Mouse (Mus musculus) monocyte, adult 2 months (primary cell): ENCODE data around the gene Mrpl18.
"Not testable (repeated sequence)": the region's sequence is repeated elsewhere in the genome, so short reads cannot be mapped to it uniquely, and the experiment has no call there.

Experiments used
- DNase-seq, 2 experiments: peaks; one replicate each; pipeline ENCODE4 v3.0.0; 2022; ENCODE audit warnings: low spot score in 2 of 2, low read depth in 1 of 2

Mrpl18 gene

GRCm38 (mm10) chr17:12915881-12916583 lies at the start of gene Mrpl18:
Gene Mrpl18 (minus strand): TSS chr17:12916345.
- DNase-seq = peak; percentile 95 to 99

- no peak for DNase-seq
Observed at GRCm38 (mm10) chr17:12963476-12963875, 47.3 kb upstream of the Mrpl18 start.

DNA sequence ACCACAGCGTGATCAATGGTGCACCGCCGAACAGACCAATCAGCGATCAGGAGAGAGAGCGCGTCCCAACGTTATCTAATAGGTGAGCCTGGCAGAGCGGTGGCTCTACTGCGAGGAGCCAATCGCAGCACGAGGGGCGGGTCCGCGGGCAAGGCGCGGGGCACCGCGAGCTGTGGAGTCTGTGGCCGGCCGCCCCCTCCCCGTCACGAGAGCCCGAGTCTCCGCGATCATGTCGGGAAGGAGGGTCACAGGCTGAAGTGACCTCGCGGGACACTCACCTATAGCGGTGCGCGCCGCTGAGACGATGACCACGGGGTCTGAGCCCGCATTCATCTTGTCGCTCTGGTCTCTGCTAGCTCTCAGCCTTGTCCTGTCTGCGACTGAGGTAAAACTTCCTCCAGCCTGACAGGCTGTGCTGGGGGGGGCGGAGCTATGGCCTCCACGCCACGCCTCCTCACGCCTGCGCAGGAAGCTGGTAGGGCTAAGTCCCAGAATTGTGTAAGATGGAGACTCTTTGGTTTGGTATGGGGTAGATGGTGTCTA lies 44.3 kb upstream of the Mrpl18 start, which contains the start of gene Acat2:
Gene Acat2 (minus strand): TSS at position 417 of the 543 bp plus-strand sequence.
- DNase-seq = peak; percentile 89 to 94

- not testable (repeated sequence) for DNase-seq
Observed at GRCm38 (mm10) chr17:12959377-12959776, 43.2 kb upstream of the Mrpl18 start.

DNA sequence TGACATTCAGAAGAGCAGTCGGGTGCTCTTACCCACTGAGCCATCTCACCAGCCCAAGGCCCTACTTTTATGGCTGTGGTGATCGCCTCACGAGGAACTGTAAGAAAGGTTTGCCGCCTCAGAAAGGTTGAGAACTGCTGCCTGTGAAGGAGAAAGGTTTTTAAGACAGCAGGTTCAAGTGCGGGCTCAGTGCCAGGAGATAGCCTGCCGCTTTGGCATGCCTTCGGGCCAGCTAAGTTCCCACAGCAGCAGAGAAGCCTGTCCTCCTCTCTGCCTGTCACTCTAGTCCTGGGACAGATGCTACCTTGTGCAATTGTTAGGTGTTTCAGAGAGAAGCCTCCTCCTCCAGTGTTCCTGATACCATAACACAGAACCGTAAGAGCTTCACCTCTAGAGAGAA lies 40.5 kb upstream of the Mrpl18 start:
- no peak for DNase-seq

DNA sequence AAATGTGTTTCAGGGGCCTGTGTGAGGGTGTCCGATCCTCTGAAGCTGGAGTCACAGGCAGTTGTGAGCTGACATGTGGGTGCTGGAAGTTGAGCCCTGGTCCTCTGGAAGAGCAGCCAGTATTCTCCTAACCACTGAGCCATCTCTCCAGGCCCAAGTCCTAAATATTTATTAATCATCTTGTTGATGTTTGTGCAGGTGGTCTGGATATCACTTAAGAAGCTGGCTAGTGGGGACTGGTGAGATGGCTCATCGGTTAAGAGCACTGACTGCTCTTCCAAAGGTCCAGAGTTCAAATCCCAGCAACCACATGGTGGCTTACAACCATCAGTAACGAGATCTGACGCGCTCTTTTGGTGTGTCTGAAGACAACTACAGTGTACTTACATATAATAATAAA lies 33.5 kb upstream of the Mrpl18 start:
- DNase-seq = no peak

GRCm38 (mm10) chr17:12942459-12943162 lies 26.5 kb upstream of the Mrpl18 start:
- no peak for DNase-seq

DNA sequence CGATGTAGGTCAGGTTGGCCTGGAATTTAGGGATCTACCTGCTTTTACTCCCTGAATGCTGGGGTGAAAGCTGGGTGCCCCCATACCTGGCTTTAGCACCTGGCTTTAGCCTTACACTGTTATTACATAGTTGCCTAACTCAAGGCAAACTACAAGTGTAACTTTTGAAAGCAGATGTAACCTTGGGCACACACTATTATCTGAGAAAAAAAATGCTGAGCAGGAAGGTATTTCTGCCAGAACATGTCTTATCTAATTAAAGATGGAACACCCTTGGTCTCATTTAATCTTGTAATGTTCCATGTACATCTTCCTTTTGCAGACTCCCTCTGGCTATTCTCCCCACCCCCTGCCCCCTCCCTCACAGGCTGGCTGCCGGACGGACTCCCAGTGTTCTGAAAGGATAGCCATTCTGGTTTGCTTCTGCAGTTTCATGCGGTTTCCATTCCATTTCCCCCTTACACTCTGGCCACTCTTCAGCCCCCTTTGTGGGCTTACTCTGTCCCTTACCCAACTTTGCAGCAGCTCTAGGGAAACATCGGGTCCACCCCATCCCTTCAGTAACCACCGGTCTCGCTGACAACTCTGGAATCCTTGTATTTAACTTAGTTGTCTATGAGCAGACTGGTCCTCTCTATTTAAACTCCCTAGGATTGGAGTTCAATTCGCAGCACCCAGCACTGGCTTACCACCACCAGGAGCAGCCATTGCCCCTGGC lies 25.6 kb upstream of the Mrpl18 start:
- no peak for DNase-seq

DNA sequence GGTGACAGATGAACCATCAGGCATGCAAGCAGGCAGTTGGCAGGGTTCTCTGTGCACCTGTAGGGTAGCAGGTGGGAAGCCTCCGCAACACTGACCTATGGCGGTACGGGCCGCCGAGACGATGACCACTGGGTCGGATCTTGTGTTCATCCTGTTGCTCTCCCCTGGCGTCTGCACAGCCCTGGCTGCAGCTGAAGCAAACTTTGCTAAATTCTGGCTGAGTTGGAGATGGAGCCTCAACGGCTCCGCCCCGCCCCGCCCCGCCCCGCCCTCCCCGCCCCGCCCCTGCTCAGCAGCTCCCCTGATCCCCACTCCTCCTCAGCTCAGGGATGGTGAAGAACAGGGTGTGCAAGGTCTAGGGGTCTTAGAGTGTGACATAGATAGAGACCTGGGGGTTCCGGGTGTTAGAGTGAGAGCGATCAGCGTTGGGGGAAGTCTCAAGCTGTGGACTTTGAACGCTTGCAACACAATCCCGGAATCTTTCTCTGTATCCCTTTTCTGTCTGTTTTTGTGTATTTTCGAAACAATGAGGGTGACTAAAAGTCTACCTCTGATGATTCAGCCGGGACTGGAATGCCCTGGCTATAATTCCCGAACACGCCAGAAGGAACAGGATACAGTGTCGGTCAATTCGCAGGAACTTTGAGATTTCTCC lies 24.1 kb upstream of the Mrpl18 start, which contains the start of gene Acat3:
Gene Acat3 (minus strand): TSS at position 450 of the 655 bp plus-strand sequence.
- DNase-seq = no peak

- DNase-seq = not testable (repeated sequence)
Observed at GRCm38 (mm10) chr17:12939377-12940148, 23.4 kb upstream of the Mrpl18 start.

DNA sequence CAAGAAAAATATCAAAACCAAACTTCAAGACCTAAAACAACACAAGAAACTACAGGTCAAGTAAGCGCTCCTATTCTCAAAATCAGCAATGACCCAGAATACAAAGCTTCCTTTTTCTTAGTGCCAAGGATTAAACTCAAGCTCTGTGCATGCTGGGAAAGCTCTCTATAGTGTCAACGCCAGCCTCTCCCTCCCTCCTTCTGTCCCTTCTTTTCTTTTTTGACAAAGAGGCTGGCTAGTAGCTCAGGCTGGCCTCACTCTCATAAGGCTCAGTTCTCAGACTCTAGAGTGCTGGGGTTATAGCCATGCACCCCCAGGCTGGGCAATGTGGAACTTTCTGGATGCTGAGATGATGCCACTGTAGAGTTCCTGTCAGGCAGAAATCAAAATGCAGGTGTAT lies 21.9 kb upstream of the Mrpl18 start:
- no peak for DNase-seq

DNA sequence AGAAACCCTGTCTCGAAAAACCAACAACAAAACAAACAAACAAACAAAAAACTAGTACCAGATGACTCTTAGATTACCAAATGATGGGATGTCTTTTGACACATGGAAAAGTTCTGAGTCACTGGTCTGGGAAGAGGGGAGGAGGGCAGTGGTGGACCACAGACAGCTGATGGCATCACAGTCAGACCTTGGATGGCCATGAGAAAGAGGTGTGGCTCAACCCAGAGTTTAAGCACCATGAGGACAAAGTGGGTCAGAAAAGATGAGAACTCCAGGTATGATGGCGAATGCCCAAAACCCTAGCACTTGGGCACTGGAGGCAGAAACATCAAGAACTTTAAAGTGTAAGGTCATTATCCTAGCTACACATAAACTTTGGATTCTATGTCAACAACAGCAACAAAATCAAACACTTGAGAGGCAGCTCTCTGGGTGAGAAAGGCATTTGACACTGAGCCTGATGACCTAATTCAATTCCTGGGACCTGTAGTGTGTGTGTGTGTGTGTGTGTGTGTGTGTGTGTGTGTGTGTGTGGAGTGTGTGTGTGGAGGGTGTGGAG lies 21.3 kb upstream of the Mrpl18 start:
- DNase-seq = no peak

GRCm38 (mm10) chr17:12935719-12936118 lies 19.6 kb upstream of the Mrpl18 start:
- DNase-seq = no peak

GRCm38 (mm10) chr17:12931576-12931975 lies 15.4 kb upstream of the Mrpl18 start:
- DNase-seq = not testable (repeated sequence)

DNA sequence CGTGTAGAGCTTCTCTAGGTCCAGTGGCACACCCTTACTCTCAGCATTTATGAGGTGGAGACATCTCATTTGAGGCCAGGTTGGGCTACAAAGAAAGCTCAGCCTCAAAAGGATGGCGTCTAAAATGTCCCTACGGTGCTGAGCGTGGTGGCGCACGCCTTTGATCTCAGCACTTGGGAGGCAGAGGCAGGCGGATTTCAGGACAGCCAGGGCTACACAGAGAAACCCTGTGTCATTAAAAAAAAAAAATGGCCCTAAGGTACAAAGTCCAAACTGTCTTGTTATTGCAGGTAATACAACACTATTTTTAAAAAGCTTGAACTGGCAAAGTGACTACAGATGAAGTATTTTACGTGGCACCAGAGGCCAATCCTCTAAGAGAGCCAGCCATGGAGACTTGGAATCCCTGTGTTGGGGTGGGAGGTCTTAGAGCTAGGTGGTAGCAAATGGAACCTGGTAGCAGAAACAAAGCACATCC lies 9.6 kb upstream of the Mrpl18 start:
- no peak for DNase-seq

DNA sequence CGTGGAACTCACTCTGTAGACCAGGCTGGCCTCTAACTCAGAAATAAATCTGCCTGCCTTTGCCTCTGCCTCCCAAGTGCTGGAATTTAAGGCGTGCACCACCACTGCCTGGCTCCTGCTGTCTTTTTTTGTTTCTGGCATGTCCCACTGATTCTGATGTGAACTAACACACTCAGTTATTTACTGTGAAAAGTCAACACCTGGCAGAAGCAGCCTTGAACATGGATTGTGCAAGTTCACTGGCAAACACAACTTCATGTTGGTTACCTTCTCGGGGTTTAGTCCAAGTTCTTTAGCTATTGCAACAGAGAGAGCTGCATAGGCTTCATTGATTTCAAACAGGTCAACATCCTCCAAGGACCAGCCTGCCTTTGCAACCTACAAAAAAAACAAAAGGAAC lies 8.9 kb upstream of the Mrpl18 start:
- no peak for DNase-seq

- DNase-seq = peak in 1 of 2 experiments; percentile 24
Observed at GRCm38 (mm10) chr17:12921073-12921472, 4.9 kb upstream of the Mrpl18 start.

DNA sequence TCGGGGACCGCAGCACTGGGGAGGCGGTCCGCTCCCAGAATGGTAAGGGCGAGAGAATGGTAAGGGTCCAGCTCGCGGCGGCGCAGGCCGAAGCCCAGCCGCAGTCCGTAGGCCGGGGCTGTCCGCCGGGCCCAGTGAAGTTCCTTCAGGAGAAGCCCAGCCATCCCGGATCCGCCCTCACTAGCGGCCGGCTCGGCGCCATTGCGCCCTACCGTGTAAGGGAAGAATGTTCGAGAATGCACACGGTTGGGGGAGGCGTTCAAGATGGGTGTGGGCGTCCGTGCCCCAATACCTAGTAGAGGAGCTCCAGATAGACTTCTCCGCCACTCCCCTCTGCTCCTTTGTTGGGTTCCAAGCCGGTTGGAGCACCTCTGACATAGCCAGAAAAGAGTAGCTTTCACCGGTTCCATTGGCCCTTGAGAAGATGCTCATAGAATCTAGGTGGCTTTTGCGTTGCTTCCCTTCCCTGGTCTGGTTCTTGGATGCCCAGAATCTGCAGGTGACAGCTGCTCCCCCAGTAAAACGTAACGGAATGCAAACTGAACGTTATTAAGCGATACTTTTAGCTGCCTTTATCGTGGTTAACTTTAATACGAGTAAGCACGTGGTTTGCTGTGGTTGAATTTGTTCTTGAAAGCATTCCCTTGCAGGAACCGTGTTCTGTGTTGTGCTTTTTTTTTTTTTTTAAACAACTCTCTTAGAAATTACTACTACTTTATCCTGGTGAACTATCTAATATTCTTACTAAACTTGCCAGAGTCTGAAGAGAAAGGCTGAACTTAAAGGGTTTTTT lies 639 bp upstream of the Mrpl18 start:
- DNase-seq = no peak

- no peak for DNase-seq
Observed at GRCm38 (mm10) chr17:12915488-12915880, 661 bp downstream of the Mrpl18 start, which contains the start of gene Tcp1. Gene Tcp1 (plus strand): TSS chr17:12915701.
